ENCODE assay signal across 8 mouse cellular contexts in the genomic region with DNA sequence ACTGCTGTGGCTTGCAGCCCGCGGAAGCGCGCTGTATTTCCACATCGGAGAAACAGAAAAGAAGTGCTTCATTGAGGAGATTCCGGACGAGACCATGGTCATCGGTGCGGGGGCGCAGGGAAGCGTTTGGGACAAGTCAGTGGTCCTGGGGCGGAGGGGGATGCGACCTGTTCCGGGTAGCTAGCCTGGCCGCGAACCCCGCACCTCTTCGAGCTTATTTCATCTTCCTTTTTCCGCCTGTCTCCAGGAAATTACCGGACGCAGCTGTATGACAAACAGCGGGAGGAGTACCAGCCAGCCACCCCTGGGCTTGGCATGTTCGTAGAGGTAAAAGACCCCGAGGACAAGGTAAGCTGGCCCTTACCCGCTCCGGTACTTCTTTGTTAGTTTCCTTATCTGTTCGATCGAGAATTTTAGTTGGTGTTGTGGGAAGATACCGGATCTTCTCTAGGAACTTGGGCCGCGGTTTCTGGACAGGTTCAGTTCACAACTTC. TPM values are rescaled to one million over a fixed set of nuclear protein-coding genes. Genes with fewer than 3 reads are reported as not detected.
DNase-seq lines count a peak whose midpoint lies in the region; ATAC-seq and TF ChIP-seq lines count a peak whose summit lies in the region.

No protein-coding gene starts in this region.

- H3K27ac ChIP-seq in heart, postnatal 0 days (ENCODE audit: low read depth): peak overlapping the region; percentile 61
- H3K27ac ChIP-seq in hindbrain, embryonic 12.5 days: peak overlapping the region; percentile 77
- peak overlapping the region; percentile 75 for H3K27ac ChIP-seq in midbrain, embryonic 14.5 days (replicated peaks; ENCODE audit: low read depth, low read length)

- no peak for DNase-seq in heart, postnatal 0 days (ENCODE audit: low spot score)
- no peak for DNase-seq in heart, postnatal 36 days
- no peak for DNase-seq in Patski (ENCODE audit: low read depth, low spot score)
- no peak for DNase-seq in midbrain, embryonic 14.5 days
- no peak for DNase-seq in left cerebral cortex, postnatal 14 days (ENCODE audit: low spot score in 2 of 2)
- DNase-seq in spleen, adult 18-20 months: no peak
- no peak for DNase-seq in right cerebral cortex, postnatal 14 days

- in situ Hi-C loops in Patski (cut with MboI; ENCODE audit: low pct_unique_long_range_greater_than_20kb): no loop called here

- no peaks in the 10 kb centered on the region for H3K27me3 ChIP-seq in heart, postnatal 0 days (ENCODE audit: control insufficient read depth, insufficient read depth, low read length)
- H3K27me3 ChIP-seq in Patski: peaks cover 2% of the 10 kb centered on the region
- peaks cover 4% of the 10 kb centered on the region for H3K27me3 ChIP-seq in hindbrain, embryonic 12.5 days
- H3K27me3 ChIP-seq in midbrain, embryonic 14.5 days (ENCODE audit: control insufficient read depth, insufficient read depth, low read length): no peaks in the 10 kb centered on the region

- H3K4me1 ChIP-seq in heart, postnatal 0 days (ENCODE audit: control insufficient read depth, insufficient read depth): peaks cover 6% of the 10 kb centered on the region; the same call in 1 of the 2 replicates
- H3K4me1 ChIP-seq in hindbrain, embryonic 12.5 days: peaks cover 13% of the 10 kb centered on the region
- peaks cover 4% of the 10 kb centered on the region; the same call in 1 of the 2 replicates for H3K4me1 ChIP-seq in midbrain, embryonic 14.5 days (ENCODE audit: control insufficient read depth, insufficient read depth, low read length)

- CTCF ChIA-PET in Patski (lab: Charles Lee): interaction anchor here (1.1 to 1.2 kb wide), 3 partner anchors 8 to 134 kb away, joined by 3 read pairs; a partner anchor contains a TSS

- intact Hi-C loops in heart, postnatal 36 days (cut with DNase I): loop anchor here (2.0 kb wide), 1 partner anchor 56 kb away; a partner anchor contains a TSS
- intact Hi-C loops in left cerebral cortex, postnatal 14 days (cut with DNase I): no loop called here

- under 1% methylated on average over 31 of the region's 31 CpGs for WGBS in heart, postnatal 0 days
- WGBS in hindbrain, embryonic 12.5 days: 1% methylated on average over 31 of the region's 31 CpGs
- WGBS in midbrain, embryonic 14.5 days: under 1% methylated on average over 31 of the region's 31 CpGs

- POLR2A ChIA-PET in Patski (lab: Charles Lee): interaction anchor here (1.3 to 2.3 kb wide), 2 partner anchors 29 to 108 kb away, joined by 4 to 8 read pairs; a partner anchor contains a TSS

- H3K4me3 ChIP-seq in heart, postnatal 0 days (ENCODE audit: low read depth, low read length): peak overlapping the region; percentile 87
- H3K4me3 ChIP-seq in hindbrain, embryonic 12.5 days: peak overlapping the region; percentile 74
- H3K4me3 ChIP-seq in midbrain, embryonic 14.5 days (replicated peaks; ENCODE audit: low read depth, low read length): peak overlapping the region; percentile 69

- no peaks in the 10 kb centered on the region for H3K9me3 ChIP-seq in heart, postnatal 0 days (replicated peaks; ENCODE audit: control insufficient read depth, low read length)
- H3K9me3 ChIP-seq in hindbrain, embryonic 12.5 days (replicated peaks): no peaks in the 10 kb centered on the region
- no peaks in the 10 kb centered on the region for H3K9me3 ChIP-seq in midbrain, embryonic 14.5 days (ENCODE audit: control insufficient read depth, low read length)

- peak overlapping the region; percentile 81 for H3K4me2 ChIP-seq in heart, postnatal 0 days (ENCODE audit: low read depth, low read length)
- peak overlapping the region; percentile 65 for H3K4me2 ChIP-seq in hindbrain, embryonic 12.5 days (replicated peaks)
- peak overlapping the region; percentile 83 for H3K4me2 ChIP-seq in midbrain, embryonic 14.5 days (ENCODE audit: low read length)

- no peak for TF ChIP-seq CTCF in heart, postnatal 0 days (IDR thresholded peaks at IDR 0.05; ENCODE audit: low read depth)
- TF ChIP-seq CTCF in Patski (IDR thresholded peaks at IDR 0.05): no peak

- TF ChIP-seq EP300 in heart, postnatal 0 days (IDR thresholded peaks at IDR 0.05; ENCODE audit: low read depth): no peak

- peaks cover 31% of the 10 kb centered on the region for H3K36me3 ChIP-seq in heart, postnatal 0 days (replicated peaks; ENCODE audit: control insufficient read depth, insufficient read depth, low read length)
- H3K36me3 ChIP-seq in hindbrain, embryonic 12.5 days: peaks cover 39% of the 10 kb centered on the region
- peaks cover 38% of the 10 kb centered on the region for H3K36me3 ChIP-seq in midbrain, embryonic 14.5 days (ENCODE audit: control insufficient read depth, insufficient read depth, low read length)

- peak; percentile 65 for ATAC-seq in heart, postnatal 0 days (ENCODE audit: insufficient read depth, low read depth)
- ATAC-seq in Patski: peak; percentile 31
- ATAC-seq in hindbrain, embryonic 12.5 days (ENCODE audit: low FRiP score): peak; percentile 50; the same call in 1 of the 2 replicates
- peak; percentile 56; the same call in 1 of the 2 replicates for ATAC-seq in midbrain, embryonic 14.5 days (ENCODE audit: low FRiP score, low TSS enrichment)

- H3K9ac ChIP-seq in heart, postnatal 0 days (replicated peaks; ENCODE audit: low read depth, low read length): peak overlapping the region; percentile 88
- peak overlapping the region; percentile 84 for H3K9ac ChIP-seq in hindbrain, embryonic 12.5 days
- peak overlapping the region; percentile 80 for H3K9ac ChIP-seq in midbrain, embryonic 14.5 days (replicated peaks; ENCODE audit: low read length)

RNA-seq across cellular contexts. Expression of a gene that starts 6.4 kb away (rescaled TPM):
- 24.5 and 37.6 TPM in 2 replicates for total RNA-seq in heart, postnatal 0 days (2014; rRNA removed; ENCODE audit: low replicate concordance)
- 15.7 and 17.3 TPM in 2 replicates for polyA plus RNA-seq in heart, postnatal 0 days (2015; fragmentation: Nextera tagmentation; extraction: Ambion mirVana)
- total RNA-seq in heart, postnatal 36 days (2021): 1 to 10 TPM; 9.0 to 9.7 TPM
- polyA plus RNA-seq in Patski (2021): 26.2 TPM
- 42.5 and 43.4 TPM in 2 replicates for polyA plus RNA-seq in hindbrain, embryonic 12.5 days (2016; fragmentation: Nextera tagmentation; extraction: Ambion mirVana)
- polyA plus RNA-seq in midbrain, embryonic 14.5 days (2014; fragmentation: Nextera tagmentation; extraction: Ambion mirVana): 24.5 and 28.8 TPM in 2 replicates
- 10 to 100 TPM; 22.6 to 23.3 TPM for total RNA-seq in left cerebral cortex, postnatal 14 days (2021)

RNA-seq across cellular contexts. Expression of a gene that starts 19.8 kb away (rescaled TPM):
- total RNA-seq in heart, postnatal 0 days (2014; rRNA removed; ENCODE audit: low replicate concordance): 22.0 and 50.3 TPM in 2 replicates
- 78.6 and 82.0 TPM in 2 replicates for polyA plus RNA-seq in heart, postnatal 0 days (2015; fragmentation: Nextera tagmentation; extraction: Ambion mirVana)
- total RNA-seq in heart, postnatal 36 days (2021): 10 to 100 TPM; 85.3 to 86.2 TPM
- polyA plus RNA-seq in Patski (2021): 350 TPM
- 113 and 128 TPM in 2 replicates for polyA plus RNA-seq in hindbrain, embryonic 12.5 days (2016; fragmentation: Nextera tagmentation; extraction: Ambion mirVana)
- polyA plus RNA-seq in midbrain, embryonic 14.5 days (2014; fragmentation: Nextera tagmentation; extraction: Ambion mirVana): 61.3 and 126 TPM in 2 replicates
- 100 to 1,000 TPM; 117 to 123 TPM for total RNA-seq in left cerebral cortex, postnatal 14 days (2021)

RNA-seq across cellular contexts. Expression of a gene that starts 22.4 kb away (rescaled TPM):
- 17.7 and 19.6 TPM in 2 replicates for total RNA-seq in heart, postnatal 0 days (2014; rRNA removed; ENCODE audit: low replicate concordance)
- polyA plus RNA-seq in heart, postnatal 0 days (2015; fragmentation: Nextera tagmentation; extraction: Ambion mirVana): 9.5 and 10.3 TPM in 2 replicates
- 10 to 100 TPM; 13.7 to 18.1 TPM for total RNA-seq in heart, postnatal 36 days (2021)
- polyA plus RNA-seq in Patski (2021): 66.5 TPM
- 67.4 and 71.9 TPM in 2 replicates for polyA plus RNA-seq in hindbrain, embryonic 12.5 days (2016; fragmentation: Nextera tagmentation; extraction: Ambion mirVana)
- 50.0 and 57.6 TPM in 2 replicates for polyA plus RNA-seq in midbrain, embryonic 14.5 days (2014; fragmentation: Nextera tagmentation; extraction: Ambion mirVana)
- total RNA-seq in left cerebral cortex, postnatal 14 days (2021): 10 to 100 TPM; 62.8 to 71.1 TPM

RNA-seq across cellular contexts. Expression of a gene that starts 29.5 kb away (rescaled TPM):
- total RNA-seq in heart, postnatal 0 days (2014; rRNA removed; ENCODE audit: low replicate concordance): 17.9 and 18.5 TPM in 2 replicates
- polyA plus RNA-seq in heart, postnatal 0 days (2015; fragmentation: Nextera tagmentation; extraction: Ambion mirVana): 30.9 and 31.0 TPM in 2 replicates
- total RNA-seq in heart, postnatal 36 days (2021): 10 to 100 TPM; 12.5 TPM
- 53.4 TPM for polyA plus RNA-seq in Patski (2021)
- 74.1 and 75.9 TPM in 2 replicates for polyA plus RNA-seq in hindbrain, embryonic 12.5 days (2016; fragmentation: Nextera tagmentation; extraction: Ambion mirVana)
- 99.3 and 104 TPM in 2 replicates for polyA plus RNA-seq in midbrain, embryonic 14.5 days (2014; fragmentation: Nextera tagmentation; extraction: Ambion mirVana)
- total RNA-seq in left cerebral cortex, postnatal 14 days (2021): 10 to 100 TPM; 41.2 to 49.3 TPM

RNA-seq across cellular contexts. Expression of a gene that starts 41.5 kb away (rescaled TPM):
- total RNA-seq in heart, postnatal 0 days (2014; rRNA removed; ENCODE audit: low replicate concordance): 8.9 and 10.6 TPM in 2 replicates
- polyA plus RNA-seq in heart, postnatal 0 days (2015; fragmentation: Nextera tagmentation; extraction: Ambion mirVana): 13.1 and 14.3 TPM in 2 replicates
- 10 to 100 TPM; 21.4 to 23.2 TPM for total RNA-seq in heart, postnatal 36 days (2021)
- polyA plus RNA-seq in Patski (2021): 57.1 TPM
- 41.1 and 41.2 TPM in 2 replicates for polyA plus RNA-seq in hindbrain, embryonic 12.5 days (2016; fragmentation: Nextera tagmentation; extraction: Ambion mirVana)
- polyA plus RNA-seq in midbrain, embryonic 14.5 days (2014; fragmentation: Nextera tagmentation; extraction: Ambion mirVana): 29.3 and 32.1 TPM in 2 replicates
- 10 to 100 TPM; 37.8 to 44.3 TPM for total RNA-seq in left cerebral cortex, postnatal 14 days (2021)
